Mouse (Mus musculus) urinary bladder, postnatal 25 days (tissue): Measurements from ENCODE around the gene Reep3.

Experiments
- DNase-seq: peaks from one replicate; pipeline ENCODE4 v3.0.0; 2022; ENCODE audit warnings: low spot score

Reep3 gene

DNA sequence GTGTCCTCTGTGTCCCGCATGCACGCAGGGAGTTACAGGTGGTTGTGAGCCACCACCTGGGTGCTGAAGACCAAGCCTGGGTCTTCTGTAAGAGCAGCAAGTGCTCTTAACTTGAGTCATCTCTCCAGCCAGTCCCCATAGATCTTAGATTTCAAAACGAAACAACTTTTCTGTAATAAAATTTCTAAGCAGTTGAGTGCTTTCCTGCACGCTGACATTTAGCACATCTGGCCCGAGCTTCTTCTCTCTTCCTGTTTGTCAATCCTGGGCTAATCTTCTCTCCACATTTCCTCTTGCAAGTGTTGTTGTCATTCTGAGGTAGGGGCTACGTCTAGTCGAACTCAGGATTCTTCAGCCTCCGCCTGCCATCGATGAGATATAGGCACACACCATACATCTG lies 44.3 kb downstream of the Reep3 start:
- DNase-seq, result no peak

DNA sequence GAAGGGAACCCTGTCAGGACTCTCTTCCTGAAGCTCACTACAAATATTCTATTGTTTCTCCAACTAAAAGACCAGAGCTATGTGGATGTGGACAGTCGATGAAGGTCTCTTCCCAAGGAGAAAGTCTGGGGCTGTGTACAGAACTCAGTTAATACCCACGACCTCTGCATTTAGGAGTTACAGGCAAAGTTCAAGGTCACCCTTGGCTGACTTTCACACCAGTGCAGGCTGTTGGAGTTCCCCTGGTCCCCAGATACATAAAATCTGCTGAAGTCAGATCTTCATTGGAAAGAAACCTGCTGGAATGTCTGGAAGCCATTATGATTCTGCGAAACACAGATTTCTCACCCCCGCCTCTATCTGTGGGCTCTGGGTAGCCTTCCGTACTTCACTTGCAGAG lies 45.3 kb downstream of the Reep3 start:
- DNase-seq, result no peak

- DNase-seq, result no peak
Observed at GRCm38 (mm10) chr10:67050766-67051165, 46.0 kb downstream of the Reep3 start.

DNA sequence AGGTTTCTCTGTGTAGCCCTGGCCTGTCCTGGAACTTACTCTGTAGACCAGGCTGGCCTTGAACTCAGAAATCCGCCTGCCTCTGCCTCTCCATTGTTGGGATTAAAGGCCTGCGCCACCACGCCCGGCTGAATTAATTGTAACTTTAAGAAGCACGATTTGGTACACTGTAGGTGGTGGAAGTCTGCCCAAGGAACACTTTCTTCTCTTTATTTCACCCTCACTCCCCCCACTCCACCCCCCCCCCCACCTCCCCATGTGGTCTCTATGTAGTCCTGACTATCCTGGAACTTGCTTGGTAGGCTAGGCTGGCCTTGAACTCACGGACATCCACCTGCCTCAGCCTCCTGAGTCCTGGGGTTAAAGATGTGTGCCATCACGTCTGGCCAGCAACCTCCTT lies 47.1 kb downstream of the Reep3 start:
- no peak for DNase-seq

DNA sequence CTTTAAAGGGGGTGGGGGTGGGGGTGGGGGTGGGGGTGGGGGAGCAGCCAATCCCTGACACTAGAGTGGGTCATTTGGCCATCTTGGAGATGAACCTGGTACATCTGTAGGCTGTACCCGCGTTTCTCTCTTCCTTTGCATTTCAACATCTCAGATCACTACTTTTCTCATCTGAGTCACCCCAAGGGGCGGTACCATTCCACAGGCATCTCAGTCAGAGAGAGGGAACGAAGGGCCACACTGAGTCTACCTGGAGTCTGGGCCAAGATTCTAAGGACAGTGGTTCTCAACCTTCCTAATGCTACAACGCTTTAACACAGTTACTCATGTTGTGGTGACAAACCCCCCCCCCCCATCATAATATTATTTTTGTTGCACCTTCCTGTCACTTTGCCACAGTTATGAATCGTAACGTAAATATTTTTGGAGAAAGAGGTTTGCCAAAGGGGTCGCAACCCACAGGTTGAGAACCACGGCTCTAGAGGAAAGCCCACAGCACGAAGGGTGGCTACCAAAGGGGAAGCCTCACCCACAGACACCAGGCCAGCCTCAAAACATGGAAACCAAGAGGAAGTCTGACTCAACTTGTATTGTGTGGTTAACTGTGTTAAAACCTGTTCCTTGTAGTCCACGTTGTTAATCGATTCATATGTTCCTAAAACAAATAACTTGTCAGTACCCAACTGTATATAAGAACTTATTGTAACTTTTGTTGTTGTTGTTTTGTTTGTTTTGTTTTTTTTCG lies 47.7 kb downstream of the Reep3 start:
- no peak for DNase-seq

DNA sequence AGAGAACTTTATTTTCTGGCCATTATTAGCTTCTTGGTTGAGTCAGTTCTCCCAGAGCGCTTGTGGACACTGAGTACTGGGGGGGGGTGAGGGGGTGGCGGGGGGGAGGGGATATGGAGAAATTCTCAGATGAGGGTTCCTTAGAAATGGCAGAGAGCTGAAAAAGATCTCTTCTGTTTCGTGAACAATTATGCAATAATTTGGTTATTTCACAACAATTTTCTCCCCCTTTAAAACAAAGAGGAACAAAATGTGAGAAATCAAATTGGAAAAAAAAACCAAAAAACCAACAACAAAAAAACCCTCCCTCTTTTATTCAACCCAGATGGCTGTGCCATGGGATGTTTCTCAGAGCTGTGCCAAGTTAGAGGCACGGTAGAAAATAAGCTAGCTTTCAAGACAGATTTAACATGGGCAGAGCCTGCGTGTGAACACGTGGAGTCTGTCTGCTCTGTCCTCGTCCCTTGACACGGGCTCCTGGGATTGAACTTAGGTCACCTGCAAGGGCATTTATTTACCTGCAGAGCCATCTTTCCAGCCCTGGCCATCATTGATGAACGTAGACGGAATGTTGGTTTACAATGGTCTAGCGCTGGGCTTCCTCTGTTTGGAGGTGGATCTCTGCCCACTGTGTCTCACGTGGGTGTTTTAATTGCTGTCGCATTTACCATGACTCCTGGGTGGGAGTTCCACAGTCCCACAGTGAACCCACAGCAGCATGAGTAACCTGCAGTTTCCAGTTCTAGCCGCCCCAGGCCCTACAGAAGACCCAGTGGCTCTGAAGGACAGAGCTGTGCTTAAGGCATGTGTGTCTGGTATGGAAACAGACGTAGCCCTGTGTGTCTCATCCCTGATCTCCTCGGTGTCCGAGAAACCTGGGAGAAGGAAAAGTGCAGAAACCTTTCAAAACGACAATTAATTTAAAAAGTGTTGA lies 48.8 kb downstream of the Reep3 start:
- no peak for DNase-seq

GRCm38 (mm10) chr10:67045192-67045899 lies 51.4 kb downstream of the Reep3 start:
- no peak for DNase-seq

DNA sequence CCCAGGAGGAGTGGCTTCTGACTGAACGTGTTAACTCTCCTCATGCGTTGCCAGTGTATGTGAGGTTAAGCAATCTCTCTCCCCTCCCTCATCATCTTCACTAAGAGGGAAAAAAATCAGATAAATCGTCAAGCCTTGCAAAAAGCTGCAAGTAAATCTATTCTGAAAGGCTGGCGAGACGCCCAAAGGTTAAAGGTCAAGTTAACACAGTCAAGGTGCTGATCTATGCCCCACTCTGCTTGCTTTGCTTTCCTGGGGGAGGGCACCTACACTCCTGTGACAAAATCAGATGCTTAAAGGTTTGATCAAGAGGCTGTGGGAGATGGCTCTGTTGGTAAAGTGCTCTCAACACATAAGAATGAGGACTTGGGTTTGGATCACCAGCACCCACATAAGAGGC lies 52.4 kb downstream of the Reep3 start:
- DNase-seq, result no peak

DNA sequence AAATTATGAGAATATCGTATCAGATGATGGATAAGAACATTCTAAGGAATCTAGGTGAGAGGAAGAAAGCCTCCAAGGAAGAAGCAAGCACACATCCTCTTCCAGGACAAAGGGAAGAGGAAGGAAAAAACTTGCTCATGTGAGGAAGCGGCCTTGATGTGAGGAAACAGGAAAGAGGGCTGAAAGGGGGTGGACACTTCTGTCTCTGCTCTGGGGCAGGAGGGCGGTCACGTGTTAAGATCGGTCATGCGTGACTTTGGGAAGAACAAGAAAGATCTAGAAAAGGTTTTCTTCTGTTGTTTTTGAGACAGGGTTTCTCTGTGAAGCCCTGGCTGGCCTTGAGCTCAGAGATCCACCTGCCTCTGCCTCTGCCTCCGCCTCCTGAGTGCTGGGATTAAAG lies 53.5 kb downstream of the Reep3 start:
- no peak for DNase-seq

- DNase-seq, result no peak
Observed at GRCm38 (mm10) chr10:67040410-67040809, 56.3 kb downstream of the Reep3 start.

DNA sequence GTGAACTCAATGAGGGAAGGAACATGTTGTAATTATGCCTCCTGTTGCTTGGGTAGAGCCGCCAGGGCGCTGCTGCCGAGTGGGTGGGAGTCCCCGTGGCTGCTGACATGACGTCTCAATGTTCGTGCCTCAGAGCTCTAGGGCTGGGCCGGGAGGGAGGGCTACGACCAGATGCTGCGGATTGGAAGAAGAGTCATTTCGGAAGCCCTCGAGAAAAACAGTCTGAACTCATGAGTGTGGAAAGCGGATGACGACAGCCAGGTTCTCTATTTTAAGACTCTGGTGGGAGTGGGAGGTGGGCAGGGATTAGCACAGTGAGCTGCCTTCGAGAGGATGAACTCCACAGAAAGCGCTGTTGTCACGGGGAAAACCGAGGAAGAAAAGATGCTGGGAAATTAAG lies 57.7 kb downstream of the Reep3 start:
- no peak for DNase-seq

DNA sequence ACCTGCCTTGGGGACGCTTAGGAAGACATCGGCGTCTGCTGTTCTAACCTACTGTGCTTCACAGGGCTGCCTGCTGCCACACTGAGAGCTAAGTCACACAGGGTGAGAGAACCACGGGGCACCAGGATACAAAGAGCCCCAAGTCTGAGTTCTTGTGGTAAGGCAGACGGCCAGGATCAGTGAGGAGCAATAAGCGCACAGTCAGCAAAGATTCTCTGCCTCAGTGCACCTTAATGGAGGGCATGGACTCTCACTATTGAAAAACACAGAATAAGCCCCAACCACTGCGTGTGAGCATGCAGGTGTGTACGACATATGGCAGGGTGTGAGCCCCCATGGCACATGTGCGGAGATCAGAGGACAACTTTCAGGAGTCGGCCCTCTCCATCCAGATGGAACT lies 60.2 kb downstream of the Reep3 start:
- no peak for DNase-seq

DNA sequence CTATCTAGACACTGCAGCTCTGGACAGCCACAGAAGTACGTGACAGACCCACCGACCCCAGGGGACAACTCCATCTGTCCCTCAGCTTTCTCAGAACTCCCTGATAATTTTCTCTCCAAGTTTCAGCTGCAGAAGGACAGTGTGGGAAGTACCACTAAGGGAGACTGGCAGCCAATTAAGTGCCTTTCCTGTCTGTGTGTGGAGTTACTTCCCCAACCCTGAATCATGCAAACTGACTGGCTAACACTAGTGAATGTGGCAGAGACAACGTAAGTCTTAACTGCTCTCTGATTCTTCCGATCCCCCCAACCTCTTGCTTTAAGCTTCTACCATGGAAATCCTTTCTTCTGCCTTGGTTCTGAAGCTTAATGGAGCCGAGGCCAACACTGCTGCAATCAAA lies 60.6 kb downstream of the Reep3 start:
- no peak for DNase-seq

DNA sequence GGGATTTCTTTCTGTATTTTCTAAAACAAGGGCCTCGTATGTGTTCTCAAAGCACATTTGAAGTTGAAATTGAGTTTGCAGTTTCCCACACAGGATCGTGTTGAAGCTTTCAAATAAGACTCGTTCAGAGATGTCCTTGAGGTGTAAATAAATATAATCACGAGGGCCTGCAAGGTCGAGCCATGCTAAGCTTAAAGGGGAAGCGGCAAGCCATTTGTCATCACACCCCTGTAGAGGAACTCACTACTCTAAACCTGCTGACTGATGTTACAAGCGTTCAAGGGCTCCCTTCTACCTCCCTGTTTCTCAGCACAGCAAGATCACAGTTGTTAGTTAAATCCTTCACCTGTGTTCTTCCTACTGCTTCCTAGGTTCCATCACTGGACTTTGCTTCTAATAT lies 65.6 kb downstream of the Reep3 start:
- DNase-seq, result no peak

- no peak for DNase-seq
Observed at GRCm38 (mm10) chr10:67029297-67029696, 67.4 kb downstream of the Reep3 start.

- DNase-seq, result no peak
Observed at GRCm38 (mm10) chr10:67026375-67026774, 70.4 kb downstream of the Reep3 start.

- peak; percentile 68 for DNase-seq
Observed at GRCm38 (mm10) chr10:67025573-67026236, 71.0 kb downstream of the Reep3 start.

GRCm38 (mm10) chr10:67024391-67024790 lies 72.4 kb downstream of the Reep3 start:
- no peak for DNase-seq

- no peak for DNase-seq
Observed at GRCm38 (mm10) chr10:67023092-67023491, 73.7 kb downstream of the Reep3 start.

DNA sequence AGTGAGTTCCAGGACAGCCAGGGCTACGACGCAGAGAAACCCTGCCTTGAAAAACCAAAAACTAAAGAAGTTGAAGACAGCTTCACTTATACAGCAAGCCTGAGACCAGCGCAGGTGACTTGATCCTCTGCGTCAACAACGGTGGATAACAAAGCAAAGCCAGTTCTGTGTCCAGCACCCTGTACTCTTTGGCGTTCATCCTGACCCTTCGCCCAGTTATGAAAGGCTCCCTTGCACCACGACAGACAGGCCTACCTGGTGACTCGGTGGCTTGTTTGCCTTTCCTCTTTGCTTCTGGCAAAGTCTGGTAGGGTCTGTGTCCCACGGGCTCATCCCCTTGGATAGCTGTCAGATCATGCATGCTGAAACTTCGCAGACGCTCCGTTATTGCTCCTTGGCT lies 75.3 kb downstream of the Reep3 start:
- DNase-seq, result no peak

DNA sequence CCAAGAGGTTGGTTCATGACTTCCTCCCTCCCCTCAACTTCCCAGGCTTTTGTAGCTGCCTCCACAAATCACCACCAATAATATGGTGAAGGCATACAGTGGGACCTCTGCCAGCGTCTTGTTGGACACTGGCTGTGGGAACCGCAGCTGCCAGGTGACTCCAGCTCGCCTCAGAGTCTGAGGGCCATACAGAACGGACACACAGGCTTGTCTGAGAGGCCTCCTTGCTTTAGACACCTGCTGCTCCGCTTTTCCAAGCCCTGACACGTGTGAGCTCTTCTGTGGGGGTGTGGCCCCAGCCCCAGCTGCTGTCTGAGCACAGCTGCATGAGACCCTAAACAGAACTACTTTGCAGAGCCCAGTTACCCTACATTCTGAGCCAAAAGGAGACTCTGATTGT lies 77.9 kb downstream of the Reep3 start:
- DNase-seq, result no peak

DNA sequence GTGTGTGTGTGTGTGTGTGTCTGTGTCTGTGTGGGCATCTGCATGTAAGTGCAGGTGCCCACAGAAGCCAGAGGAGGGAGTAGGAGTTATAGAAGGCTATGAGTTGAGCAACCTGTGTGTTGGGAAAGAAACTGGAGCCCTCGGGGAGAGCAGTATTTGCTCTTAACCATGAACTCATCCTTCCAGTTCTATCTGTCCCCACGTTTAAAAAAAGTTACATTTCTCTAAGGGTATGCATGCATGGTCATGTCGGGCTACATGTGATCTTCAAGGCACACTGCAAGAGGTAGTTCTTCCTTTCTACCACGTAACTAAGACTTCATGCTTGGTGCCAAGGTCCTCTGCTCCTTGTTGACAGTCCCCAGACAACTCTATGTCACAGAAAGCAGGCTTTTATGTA lies 78.9 kb downstream of the Reep3 start:
- no peak for DNase-seq
